Mouse (Mus musculus): ENCODE measurements around the gene Lamp1. TPM values are rescaled to one million over a fixed set of nuclear protein-coding genes. Genes with fewer than 3 reads are reported as not detected.
"Not testable (repeated sequence)": the region's sequence is repeated elsewhere in the genome, so short reads cannot be mapped to it uniquely, and the experiment has no call there.

The Lamp1 gene
- total RNA-seq (2021) = 100 to 1,000 TPM; 258 to 303 TPM

DNA sequence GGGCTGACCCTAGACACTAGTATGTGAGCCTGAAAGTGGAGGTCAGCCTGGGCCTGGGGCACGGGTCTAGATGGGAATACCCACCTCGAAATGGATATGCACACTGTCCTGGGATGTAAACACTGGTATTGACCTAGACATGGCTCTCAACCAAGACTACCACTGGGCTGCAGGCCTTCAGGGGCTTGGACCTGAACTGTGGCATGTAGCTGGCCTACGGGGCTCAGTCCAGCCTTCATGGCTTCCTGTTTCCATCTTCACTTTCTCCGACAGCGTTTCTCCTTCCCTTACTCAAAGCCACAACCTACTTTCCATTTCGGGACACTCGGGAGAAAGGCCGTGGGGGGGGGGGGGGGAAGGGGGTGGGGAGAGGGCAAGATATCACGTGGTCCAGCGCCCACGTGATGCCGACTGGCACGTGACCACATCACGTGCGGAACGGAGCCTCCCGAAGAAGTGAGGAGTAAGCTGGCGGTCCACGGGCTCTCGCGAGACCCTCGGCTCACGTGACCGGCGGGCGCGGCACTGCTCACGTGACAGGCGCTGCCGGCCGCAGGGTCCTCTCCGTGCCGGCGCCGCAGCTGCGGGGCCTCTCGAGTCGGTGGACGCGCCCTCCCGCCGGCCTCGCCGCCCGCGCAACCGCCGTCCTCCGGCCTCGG, at the start of gene Lamp1:
TSS of gene Lamp1 (plus strand) at position 444 of the 659 bp plus-strand sequence.
- DNase-seq (ENCODE audit: low spot score in 2 of 2) = peak; percentile 99
- intact Hi-C loops (cut with DNase I) = loop anchor here (5.0 kb wide), 1 partner anchor 53 kb away; no protein-coding TSS in a partner anchor

DNA sequence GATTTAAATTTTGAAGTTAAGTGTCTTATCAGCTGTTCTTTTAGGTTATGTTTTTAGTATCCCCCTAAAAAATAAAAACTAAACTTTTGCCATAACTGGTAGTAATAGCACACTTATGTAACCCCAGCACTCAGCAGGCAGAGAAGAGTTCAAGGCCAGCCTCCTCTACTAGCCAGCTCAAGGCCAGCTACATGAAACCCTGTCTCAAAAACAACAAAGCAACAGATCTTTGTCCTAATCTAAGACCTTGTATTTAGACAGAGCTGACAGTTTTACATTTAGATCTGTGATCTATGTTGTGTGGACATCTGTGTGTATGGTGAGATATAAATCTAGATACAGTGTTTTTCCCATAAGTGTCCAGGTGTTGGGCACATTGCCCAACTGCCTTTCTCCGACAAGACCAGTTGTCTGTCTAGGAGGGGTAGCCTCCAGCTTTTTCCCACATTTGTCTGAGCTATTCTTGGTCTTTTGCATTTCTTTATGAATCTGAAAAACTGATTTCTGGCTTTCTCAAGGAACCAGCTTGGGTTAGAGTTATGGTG, 49.5 kb upstream of the Lamp1 start:
- intact Hi-C loops (cut with DNase I) = no loop called here
- DNase-seq (ENCODE audit: low spot score in 2 of 2) = no peak

DNA sequence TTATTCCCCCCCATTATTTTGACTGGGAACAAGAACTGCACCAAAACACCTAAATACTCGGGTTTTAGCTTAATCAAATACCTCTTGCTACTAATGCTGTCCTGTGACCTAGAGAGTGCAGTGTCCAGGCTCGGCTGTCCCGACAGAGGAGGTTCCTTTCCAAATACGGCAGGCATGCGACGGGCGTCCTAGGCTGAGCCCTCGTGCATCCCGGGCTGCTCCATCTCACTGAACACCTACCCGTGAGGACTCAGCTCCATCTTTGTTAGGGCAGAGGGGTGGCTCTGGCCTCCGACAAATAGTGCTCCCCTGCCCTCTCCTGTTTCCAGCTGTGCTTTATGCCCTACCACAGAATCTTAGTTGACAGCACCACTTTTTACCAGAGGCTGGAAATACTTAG, 47.0 kb upstream of the Lamp1 start:
- intact Hi-C loops (cut with DNase I) = no loop called here
- no peak for DNase-seq (ENCODE audit: low spot score in 2 of 2)

DNA sequence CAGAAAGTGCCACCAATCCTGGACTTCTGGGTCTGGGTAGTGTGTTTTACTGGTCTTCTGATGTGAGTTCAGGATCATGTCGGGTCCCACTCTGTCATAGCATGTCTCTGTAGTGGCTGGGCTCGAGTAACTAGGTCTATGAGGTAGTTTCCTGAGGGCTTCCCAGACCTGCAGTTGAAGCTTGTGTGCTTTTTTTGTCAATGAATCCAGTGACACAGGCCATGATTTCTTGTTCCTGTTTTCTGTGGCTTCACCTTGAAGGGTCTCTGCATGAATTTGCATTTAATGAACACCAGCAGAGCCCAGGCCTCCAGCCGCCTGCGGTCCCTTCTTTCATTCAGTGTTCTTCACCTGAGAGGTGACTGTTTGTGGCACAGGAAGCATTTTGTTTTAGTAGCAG, 45.7 kb upstream of the Lamp1 start:
- intact Hi-C loops (cut with DNase I) = no loop called here
- DNase-seq (ENCODE audit: low spot score in 2 of 2) = no peak

DNA sequence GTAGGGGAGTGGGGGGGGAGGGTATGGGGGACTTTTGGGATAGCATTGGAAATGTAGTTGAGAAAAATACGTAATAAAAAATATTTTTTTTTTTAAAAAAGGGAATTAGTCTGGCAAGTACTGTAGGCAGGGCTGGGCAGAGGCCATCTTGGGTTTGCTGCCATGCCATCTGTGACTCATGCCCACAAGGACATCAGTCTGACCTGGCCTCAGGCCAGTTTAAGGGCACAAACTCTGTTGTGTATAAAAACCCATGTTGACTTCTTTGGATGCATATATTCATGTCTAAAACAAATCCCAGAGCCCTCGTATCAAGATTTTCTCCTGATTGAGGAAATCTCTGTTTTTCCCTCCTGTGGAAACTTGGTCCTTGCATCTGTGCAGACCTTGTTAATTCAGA, 41.9 kb upstream of the Lamp1 start:
- intact Hi-C loops (cut with DNase I) = no loop called here
- DNase-seq (ENCODE audit: low spot score in 2 of 2) = no peak

DNA sequence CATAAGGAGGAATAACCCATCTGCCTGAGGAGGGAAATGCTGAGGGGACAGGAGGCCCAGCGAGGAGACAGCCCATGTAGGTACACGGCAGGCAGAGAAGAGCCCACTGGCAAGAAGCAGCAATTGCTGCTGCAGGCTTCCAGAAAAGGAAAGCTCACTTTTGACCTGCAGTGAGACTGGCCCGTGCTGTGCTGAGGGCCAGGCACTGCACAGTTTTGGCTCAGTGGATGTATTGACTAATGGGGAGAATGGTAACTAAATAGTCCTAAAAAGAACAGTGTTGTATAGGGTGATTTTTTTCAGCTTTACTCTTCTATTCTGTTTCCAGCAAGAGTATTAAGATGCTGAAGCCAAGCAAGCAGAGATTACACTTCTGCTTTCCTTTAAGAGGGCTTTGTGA, 40.4 kb upstream of the Lamp1 start:
- no peak for DNase-seq (ENCODE audit: low spot score in 2 of 2)
- intact Hi-C loops (cut with DNase I) = no loop called here

DNA sequence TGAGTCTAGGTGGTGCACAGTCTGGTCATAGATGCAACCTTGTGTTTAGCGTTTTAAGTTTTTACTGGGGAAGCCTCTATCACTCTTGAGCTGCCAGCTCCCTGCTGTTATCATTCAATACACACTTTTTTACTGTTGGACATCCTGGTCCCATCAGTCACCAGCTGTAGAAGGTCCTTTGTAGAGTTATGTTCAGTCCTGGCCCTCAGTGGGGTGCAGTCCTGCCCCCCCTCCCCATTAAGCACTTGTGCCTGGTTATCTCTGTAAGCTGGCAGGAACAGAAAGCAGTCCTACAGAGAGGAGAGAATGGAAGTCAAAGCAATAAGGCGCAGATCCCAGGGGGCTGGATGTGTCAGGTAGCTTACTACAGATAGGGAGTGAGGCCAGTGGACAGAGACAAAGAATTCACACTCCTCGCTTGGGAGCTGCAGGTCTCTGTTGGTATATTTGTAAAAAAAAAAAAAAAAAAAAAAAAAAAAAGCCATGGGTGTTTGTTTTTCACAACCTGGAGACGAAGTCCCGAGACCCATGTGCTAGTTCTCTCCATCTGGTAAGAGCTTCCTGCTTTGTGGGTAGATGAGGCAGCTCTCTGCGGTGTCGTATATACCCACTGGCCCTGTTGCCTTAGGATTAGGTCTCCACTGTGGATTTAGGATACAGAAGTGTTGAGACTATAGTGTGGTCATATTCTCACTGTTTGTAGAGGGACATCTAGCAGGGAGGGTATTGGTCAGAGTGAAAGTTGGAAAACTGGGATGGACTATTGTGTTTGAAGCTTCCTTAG, 37.9 kb upstream of the Lamp1 start:
- DNase-seq (ENCODE audit: low spot score in 2 of 2) = no peak

DNA sequence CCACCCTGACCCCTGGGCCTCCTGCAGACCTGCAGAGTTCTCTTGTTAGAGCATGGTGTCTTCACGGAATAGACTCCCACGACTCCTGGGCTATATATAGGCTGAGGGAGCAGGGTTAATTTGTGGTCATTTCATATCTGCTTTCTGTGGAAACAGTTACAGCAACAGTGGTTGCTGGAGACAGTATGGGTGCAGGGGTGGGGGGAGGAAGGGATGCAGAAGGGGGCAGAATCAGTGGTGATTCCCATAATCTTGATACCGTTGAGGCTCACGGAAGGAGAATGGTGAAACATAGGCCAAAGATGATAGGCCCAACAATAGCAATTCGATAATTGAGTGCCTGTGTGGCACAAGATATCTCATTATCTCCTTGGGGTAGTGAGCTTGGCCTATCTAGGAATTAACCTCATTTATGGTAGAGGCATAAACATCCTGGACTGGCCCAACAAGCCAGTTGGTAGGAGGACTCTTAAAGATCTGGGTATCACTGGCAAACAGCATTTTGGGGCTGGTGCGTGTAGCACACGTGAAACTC, 36.0 kb upstream of the Lamp1 start:
- intact Hi-C loops (cut with DNase I) = no loop called here
- DNase-seq (ENCODE audit: low spot score in 2 of 2) = no peak

More for the DNA sequence above, 37.9 kb upstream of the Lamp1 start:
- intact Hi-C loops (cut with DNase I) = no loop called here

DNA sequence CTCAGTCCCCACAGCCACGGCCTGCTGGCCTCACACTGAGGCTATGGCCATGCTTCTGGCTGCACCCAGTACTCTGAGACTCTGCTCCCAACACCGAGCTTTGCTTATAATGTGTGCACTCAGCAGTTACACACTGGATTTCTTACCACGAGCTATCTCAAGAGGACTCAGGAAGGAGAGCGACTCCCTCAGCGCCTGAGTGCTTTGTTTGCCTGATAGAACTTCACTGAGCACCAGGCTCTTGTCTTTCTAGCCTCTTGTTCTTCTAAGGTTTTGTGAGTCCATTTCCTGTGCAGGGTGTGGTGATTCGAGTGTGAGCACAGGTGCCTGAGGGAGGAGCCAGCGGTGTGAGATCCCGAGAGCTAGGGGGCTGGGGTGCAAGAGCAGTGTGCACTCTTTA, 34.1 kb upstream of the Lamp1 start:
- no peak for DNase-seq (ENCODE audit: low spot score in 2 of 2)
- intact Hi-C loops (cut with DNase I) = no loop called here

DNA sequence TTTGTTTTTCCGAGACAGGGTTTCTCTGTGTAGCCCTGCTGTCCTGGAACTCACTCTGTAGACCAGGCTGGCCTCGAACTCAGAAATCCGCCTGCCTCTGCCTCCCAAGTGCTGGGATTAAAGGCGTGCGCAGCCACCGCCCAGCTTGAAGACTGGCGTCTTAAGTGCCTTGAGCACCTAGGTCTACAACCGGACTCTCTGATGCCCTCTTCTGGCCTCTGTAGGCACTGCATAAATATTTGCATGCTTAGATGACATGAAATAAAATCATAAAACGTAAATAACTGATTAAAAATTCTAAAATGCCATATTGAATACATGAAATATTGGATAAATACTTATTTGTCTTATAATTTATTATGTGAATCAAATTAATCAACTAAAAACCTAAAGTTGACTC, 26.7 kb upstream of the Lamp1 start:
- intact Hi-C loops (cut with DNase I) = loop anchor here (5.0 kb wide), 1 partner anchor 80 kb away; no protein-coding TSS in a partner anchor

DNA sequence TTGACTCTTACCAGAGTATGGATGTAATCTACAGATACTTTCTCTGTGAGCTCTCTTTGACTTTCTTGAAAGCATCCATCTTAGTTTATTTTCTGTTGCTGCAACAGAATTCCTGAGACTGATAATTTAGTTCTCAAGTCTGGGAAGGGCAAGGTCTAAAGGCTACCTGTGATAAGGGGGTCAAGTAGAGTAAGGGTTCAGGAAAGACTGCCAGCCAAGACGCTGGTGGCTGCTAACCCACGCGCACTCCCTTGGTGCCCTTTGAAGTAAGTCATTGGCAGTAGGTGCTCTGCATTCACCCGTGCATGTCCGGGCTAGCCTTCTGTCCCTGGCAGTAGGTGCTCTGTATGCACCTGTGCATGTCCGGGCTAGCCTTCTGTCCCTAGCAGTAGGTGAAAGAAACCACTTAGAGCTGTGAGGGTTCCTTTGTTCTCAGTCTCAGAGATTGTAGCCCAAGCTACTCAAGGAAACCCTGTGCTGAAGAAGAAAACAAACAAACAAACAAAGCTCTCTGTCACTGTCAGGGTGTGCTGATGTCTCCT, 19.2 kb upstream of the Lamp1 start:
- intact Hi-C loops (cut with DNase I) = no loop called here

More for the DNA sequence above, 26.7 kb upstream of the Lamp1 start:
- not testable (repeated sequence) for DNase-seq (ENCODE audit: low spot score in 2 of 2)

DNA sequence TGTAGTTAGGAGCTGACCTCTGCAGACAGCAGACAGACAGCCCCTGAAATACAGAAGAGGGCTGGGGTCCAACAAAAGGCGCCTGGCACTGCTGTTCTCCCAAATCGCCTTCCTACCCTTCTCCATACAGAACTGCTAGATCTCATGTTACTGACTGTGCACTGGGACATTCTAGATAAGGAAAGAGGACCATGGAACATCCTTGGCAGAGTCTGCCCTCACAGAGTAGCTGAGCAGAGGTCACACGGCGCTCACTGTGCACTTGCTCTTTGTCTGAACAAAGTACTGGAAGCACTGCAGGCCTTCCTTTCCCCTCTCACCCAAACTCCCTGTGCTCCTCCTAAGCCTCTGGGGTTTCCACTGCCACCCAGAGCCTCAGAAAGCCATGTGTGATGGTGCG, 17.3 kb upstream of the Lamp1 start:
- intact Hi-C loops (cut with DNase I) = no loop called here
- DNase-seq (ENCODE audit: low spot score in 2 of 2) = no peak

More for the DNA sequence above, 19.2 kb upstream of the Lamp1 start:
- DNase-seq (ENCODE audit: low spot score in 2 of 2) = no peak

DNA sequence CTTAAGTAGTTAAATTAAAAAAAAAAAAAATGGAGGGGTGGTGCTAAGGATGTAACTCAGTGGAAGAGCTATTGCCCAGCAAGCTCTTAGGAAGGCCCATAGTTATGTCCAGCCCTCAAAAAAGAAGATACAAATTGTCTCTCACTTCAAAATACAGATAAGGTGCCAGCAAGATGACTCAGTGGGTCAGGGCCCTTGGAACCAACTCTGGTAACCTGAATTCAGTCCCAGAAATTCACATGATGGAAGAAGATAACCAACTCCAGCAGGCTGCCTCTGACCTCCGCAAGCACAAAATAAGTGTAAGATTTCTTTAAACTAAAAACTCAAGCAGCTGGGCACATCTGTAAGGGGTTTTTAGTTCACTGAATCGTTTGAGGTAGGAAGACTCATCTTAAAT, 10.5 kb upstream of the Lamp1 start:
- intact Hi-C loops (cut with DNase I) = no loop called here
- no peak for DNase-seq (ENCODE audit: low spot score in 2 of 2)

DNA sequence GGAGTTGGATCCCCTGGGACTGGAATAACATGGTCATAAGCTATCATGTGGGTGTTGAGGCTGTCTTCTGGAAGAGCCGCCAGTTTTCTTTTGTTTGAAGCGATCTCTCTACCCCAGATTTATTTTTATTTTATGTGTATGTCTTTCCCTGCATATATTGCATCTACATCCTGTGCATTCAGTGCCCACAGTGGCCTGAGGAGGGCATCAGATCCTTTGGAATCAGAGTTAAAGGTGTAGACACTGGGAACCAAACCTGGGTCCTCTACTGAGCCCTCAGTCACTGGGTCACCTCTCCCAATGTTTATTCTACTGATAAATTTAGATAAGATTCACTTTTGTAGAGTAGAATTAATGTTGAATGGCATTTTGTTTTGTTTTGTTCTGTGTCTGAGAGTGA, 9.7 kb upstream of the Lamp1 start:
- intact Hi-C loops (cut with DNase I) = no loop called here
- DNase-seq (ENCODE audit: low spot score in 2 of 2) = no peak

DNA sequence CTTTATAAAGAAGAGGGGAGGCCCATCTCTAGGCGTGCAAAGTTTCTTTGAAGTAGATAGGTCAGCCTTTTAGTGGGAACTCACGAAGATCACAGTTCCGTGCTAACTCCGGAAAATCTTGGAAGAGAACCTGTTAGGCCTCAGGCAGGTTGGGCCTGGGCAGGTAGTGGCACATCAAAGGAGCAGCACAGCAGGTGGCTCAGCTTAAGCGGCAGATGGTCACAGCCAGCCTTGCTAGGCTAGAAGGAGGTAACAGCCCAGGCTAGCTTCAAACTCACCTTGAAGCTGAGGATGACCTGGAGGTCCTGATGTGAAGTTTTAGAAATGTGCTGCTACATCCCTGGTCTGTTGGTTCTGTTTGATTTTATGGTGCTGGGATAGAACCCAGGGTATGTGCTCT, 9.1 kb upstream of the Lamp1 start:
- intact Hi-C loops (cut with DNase I) = no loop called here
- no peak for DNase-seq (ENCODE audit: low spot score in 2 of 2)

DNA sequence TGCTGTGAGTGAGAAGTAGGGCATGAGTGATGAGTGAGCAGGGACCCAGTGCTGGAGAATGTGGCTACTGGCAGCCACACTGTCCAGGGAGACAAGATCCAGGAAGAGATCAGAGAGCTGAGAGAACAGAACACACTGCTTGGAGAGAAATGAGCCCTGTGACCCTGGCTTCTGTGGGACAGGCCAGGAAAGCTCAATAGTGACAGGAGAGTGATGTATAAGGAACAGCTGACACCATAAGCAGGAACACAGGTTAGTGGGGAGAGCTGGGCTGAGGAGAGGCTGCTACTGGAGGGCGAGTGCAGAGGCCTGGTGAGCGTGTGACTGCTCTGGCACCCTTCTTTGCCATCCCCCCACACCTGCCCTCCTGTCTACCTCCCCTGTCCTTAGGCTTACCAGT, 8.0 kb upstream of the Lamp1 start:
- DNase-seq (ENCODE audit: low spot score in 2 of 2) = no peak
- intact Hi-C loops (cut with DNase I) = no loop called here

DNA sequence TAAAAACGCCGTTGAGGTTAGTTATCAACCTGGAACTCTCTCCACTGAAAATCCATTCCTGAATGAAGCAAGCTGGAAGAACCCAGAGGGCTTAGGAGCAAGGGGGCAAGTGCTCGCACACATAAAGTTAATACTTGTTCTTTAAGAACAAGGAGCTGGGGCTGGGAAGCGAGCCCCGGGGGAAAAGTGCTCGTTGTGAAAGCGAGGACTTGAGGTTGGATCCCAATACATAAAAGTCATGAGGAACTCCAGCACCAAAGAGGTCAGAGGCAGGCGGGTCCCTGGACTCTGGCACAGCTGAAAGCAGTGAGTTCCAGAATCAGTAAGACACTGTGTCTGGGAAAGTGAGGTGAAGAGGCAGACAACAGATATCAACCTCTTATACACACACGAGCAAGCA, 4.9 kb upstream of the Lamp1 start:
- DNase-seq (ENCODE audit: low spot score in 2 of 2) = no peak

DNA sequence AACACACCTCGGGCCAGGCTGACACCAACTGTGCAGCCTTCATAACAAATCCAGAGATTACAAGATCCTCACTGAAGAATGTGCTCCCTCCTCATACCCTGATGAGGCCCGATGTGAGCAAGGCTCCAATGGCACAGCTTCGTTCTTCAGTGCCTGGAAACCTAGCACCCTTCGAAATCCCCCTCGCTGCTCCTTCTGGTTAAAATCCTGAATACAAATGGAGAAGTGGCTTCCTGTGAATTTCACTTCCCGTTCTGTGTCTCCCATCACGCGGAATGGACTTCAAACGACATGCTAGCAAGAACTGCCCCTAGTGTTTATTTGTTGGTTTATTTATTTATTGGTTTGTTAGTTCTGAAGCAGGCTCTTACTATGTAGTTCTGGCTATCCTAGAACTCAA, 3.6 kb upstream of the Lamp1 start:
- no peak for DNase-seq (ENCODE audit: low spot score in 2 of 2)
- intact Hi-C loops (cut with DNase I) = loop anchor here (5.0 kb wide), 1 partner anchor 57 kb away; no protein-coding TSS in a partner anchor

More for the DNA sequence above, 4.9 kb upstream of the Lamp1 start:
- intact Hi-C loops (cut with DNase I) = no loop called here

DNA sequence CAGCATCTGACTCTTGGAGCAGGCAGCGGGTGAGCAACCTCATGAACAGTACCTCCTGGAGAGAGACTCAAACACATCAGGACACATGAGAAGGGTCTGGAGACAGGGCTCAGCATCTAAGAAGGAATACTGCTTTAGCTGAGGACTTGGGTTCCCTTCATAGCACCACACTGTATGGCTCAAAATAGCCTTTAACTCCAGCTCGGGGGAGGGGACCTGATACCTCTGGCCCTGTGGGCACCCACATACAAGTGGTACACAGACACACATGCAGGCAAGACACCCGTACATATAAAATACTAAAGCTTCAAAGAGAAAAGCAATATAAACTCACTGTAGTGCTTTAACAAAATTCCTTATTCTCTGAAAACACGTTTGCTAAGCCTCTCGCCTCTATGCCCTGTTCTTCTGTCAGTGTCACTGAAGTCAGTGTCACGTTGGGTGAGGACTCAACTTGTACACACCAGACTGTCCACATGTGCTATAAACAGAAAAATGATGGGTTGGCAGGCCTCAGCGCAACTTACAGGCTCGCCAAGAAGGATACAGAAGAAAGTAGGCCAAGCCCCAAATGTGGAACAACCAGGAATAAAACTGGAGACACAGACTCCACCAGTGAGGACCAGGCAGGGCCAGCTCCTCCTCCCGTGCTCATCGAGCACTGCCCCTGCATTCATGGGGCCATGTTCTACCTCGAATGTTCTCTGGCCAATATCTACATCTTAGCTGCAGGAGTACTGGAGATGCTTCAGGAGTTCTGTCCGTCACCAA, 2.4 kb upstream of the Lamp1 start:
- peak; percentile 36 to 50 for DNase-seq (ENCODE audit: low spot score in 2 of 2)
- intact Hi-C loops (cut with DNase I) = loop anchor here (5.0 kb wide), 1 partner anchor 56 kb away; no protein-coding TSS in a partner anchor
